Mouse (Mus musculus): Measurements from ENCODE around the gene Lpp.

DNA sequence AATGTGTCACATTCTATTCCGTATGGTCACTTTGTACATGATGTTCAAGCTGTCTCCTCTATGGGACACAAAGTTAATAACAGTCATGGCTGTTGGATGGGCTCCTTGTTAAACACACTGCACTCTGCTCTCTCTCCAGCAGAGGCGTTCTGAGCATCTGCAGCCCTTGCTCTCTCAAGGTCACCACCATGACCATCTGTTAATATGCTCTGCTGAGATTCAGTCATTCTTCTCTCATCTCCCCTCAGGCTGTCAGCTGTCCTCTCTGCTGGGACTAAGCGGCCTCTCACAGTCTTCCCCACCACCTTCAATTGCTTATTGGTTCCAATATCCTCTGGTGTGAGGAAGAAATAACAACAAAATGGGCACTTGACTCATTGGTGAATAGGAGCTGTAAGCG is 425.8 kb downstream of the Lpp start:
- TF ChIP-seq POLR2A (IDR thresholded peaks at IDR 0.05; ENCODE audit: low read depth, low read length): no peak
- TF ChIP-seq CTCF (IDR thresholded peaks at IDR 0.05; ENCODE audit: borderline replicate concordance, insufficient read depth, low read length): no peak; the same call in 1 of the 2 replicates
